Mouse (Mus musculus) forebrain, embryonic 12.5 days (tissue): ENCODE measurements around the gene Rcsd1. TPM values are rescaled to one million over a fixed set of nuclear protein-coding genes. Genes with fewer than 3 reads are reported as not detected.
A peak's percentile ranks its signal among the peaks of the same experiment; 100 is the strongest.

Experiments
- ATAC-seq: fragments of 200-750 bp; cut with Nextera tagmentation; 2 replicates; pipeline ENCODE4 v1.8.0; 2017; ENCODE audit warnings: moderate TSS enrichment; ENCODE audit not compliant: low FRiP score
- H3K27ac ChIP-seq: fragments of 300-500 bp; sonication (generic); 2 replicates; pipeline ENCODE4 v1.5.1; 2016; ENCODE audit warnings: mild to moderate bottlenecking
- H3K27me3 ChIP-seq: fragments of 300-500 bp; sonication (generic); 2 replicates; pipeline ENCODE4 v1.6.1; 2016; ENCODE audit warnings: mild to moderate bottlenecking
- H3K36me3 ChIP-seq: fragments of 300-500 bp; sonication (generic); replicated peaks from 2 replicates; pipeline ENCODE4 v1.6.1; 2016; ENCODE audit warnings: mild to moderate bottlenecking
- H3K4me1 ChIP-seq: fragments of 300-500 bp; sonication (generic); 2 replicates; pipeline ENCODE4 v1.6.1; 2016
- H3K4me2 ChIP-seq: fragments of 300-500 bp; sonication (generic); 2 replicates; pipeline ENCODE4 v1.6.1; 2016; ENCODE audit warnings: mild to moderate bottlenecking, moderate library complexity
- H3K4me3 ChIP-seq: fragments of 300-500 bp; sonication (generic); replicated peaks from 2 replicates; pipeline ENCODE4 v1.5.1; 2016; ENCODE audit warnings: mild to moderate bottlenecking
- H3K9ac ChIP-seq: fragments of 300-500 bp; sonication (generic); 2 replicates; pipeline ENCODE4 v1.6.1; 2016; ENCODE audit warnings: mild to moderate bottlenecking
- H3K9me3 ChIP-seq: fragments of 300-500 bp; sonication (generic); 2 replicates; pipeline ENCODE4 v1.6.1; 2016
- WGBS: fragments of 180-500 bp; shearing (Covaris S2); methylation state at CpG from one replicate; pipeline ENCODE4 v1.1.7; 2016; 5-methylcytosine and 5-hydroxymethylcytosine counted together
- polyA plus RNA-seq: library from polyadenylated mRNA; unstranded; fragments of >200 nt; fragmentation: Nextera tagmentation; extraction: Ambion mirVana; gene quantifications from 2 replicates; pipeline ENCODE4 v1.2.1, GENCODE M21; 2016

Rcsd1 gene
- polyA plus RNA-seq, 1 experiment from 2014 or later = 8.1 TPM

DNA sequence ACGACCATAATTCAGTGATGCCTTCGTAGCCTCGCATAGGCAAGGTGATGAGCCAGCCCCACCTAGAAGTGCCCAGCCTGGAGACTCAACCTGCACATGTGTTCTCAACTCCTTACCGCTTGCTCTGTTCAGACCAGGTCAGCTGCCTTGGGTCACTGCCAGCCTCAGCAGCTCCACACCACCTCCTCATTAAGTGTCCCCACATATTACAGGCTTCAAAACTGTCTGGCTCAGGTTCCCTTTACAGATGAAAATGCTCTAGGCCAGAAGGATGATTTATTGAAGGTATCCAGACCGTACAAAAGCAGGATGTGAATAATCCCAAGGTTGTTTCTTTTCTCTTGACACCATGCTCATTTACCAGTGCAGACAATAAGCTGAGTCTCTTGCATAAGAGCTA is 83.7 kb downstream of the Rcsd1 start:
- ATAC-seq = no peak
- Histone ChIP-seq H3K36me3 (peaks cover 12% of the 10 kb centered on the region), H3K4me1 (peaks cover 16% of the 10 kb centered on the region), H3K9ac (no peak overlapping the region), H3K27ac (no peak overlapping the region), H3K4me2 (no peak overlapping the region), H3K9me3 (no peaks in the 10 kb centered on the region), H3K4me3 (no peak overlapping the region), H3K27me3 (no peaks in the 10 kb centered on the region)
- 93% methylated on average over 5 of the region's 5 CpGs for WGBS

DNA sequence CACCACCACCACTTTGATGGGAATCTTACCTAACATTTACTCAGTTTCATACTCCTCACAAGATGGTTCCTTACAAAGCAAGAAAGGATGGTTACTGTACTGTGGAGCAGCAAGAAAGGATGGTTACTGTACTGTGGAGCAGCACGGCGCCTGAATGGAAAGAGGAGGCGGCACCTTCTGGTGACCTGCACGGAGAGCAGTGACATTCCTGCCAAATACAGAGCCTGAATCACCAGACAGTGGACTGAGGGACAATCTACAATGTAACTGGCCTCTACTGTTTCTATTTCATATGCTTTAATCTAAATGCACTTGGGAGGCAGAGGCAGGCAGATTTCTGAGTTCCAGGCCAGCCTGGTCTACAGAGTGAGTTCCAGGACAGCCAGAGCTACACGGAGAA is 84.5 kb downstream of the Rcsd1 start:
- H3K27ac ChIP-seq = no peak overlapping the region
- peaks cover 10% of the 10 kb centered on the region for H3K4me1 ChIP-seq
- no peak overlapping the region for H3K9ac ChIP-seq
- H3K9me3 ChIP-seq = no peaks in the 10 kb centered on the region
- 89% methylated on average over 5 of the region's 5 CpGs for WGBS
- H3K27me3 ChIP-seq = no peaks in the 10 kb centered on the region
- no peak overlapping the region for H3K4me3 ChIP-seq
- no peak overlapping the region for H3K4me2 ChIP-seq
- ATAC-seq = no peak
- H3K36me3 ChIP-seq = peaks cover 12% of the 10 kb centered on the region

DNA sequence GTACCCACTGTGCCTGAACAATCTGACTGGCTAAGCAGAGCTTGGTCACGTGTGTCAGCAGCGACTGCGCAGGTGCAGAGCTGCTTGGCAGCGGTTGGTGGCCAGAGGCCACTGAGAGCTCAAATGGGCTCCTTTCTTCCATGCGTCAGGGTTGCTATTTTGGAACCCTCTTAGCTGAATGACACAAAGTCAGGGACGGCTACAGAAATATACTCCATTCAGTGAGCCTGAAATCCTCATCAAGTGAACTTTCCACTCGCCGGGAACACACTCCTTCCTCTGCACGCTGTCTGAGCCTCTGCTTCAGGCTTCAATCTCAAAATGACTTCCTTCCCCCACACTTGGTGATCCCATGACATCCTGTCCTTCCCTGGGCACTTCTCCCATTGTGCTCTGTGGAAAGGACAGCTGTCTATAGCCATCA is 91.3 kb downstream of the Rcsd1 start:
- Histone ChIP-seq H3K9me3 (0 out of 2 replicates have a peak, but pooled peaks cover 3% of the 10 kb centered on the region), H3K27me3 (no peaks in the 10 kb centered on the region), H3K27ac (peak overlapping the region; percentile 43), H3K4me1 (peaks cover 21% of the 10 kb centered on the region), H3K36me3 (peaks cover 30% of the 10 kb centered on the region), H3K9ac (no peak overlapping the region), H3K4me3 (no peak overlapping the region), H3K4me2 (no peak overlapping the region)
- WGBS = 59% methylated on average over 9 of the region's 9 CpGs
- ATAC-seq = no peak

DNA sequence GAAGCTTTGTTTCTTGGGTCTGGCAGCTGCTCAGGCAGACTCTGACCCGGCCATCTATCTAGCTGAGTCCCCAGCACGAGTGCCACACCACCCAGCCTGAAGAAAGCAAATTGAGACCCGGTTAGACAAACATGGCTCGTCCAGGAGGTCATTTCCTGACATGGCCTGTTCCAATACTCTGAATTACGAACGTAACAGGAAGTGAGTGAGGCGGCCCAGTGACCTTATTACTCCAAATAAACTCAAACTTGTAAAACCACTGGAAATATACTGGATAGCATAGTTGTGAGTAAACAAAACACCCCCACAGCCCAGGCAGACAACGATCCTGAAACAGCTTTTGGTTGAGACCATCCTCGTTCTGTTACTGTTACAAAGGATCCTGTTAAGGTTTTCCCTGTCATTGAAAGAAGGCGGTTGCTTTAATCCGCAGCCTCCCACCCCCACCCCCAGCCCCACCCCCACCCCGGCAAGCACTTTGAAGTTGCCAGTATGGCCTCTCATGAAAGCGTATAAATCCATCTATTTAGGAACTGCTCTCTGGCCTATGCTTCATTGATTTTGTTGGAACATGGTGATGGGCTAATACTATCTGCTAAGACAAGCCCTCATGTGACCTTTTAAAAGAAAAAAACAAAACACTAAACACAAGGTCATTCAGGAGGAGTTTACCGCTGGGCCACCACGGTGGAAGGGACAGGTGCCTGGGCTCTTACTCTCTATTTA is 92.2 kb downstream of the Rcsd1 start:
- H3K9ac ChIP-seq = no peak overlapping the region
- WGBS = 22% methylated on average over 15 of the region's 15 CpGs
- 0 out of 2 replicates have a peak, but pooled peaks cover 3% of the 10 kb centered on the region for H3K9me3 ChIP-seq
- H3K27ac ChIP-seq = peak overlapping the region; percentile 46; the same call in 1 of the 2 replicates
- peaks cover 21% of the 10 kb centered on the region for H3K4me1 ChIP-seq
- H3K27me3 ChIP-seq = no peaks in the 10 kb centered on the region
- no peak for ATAC-seq
- no peak overlapping the region for H3K4me2 ChIP-seq
- no peak overlapping the region for H3K4me3 ChIP-seq
- peaks cover 25% of the 10 kb centered on the region for H3K36me3 ChIP-seq

DNA sequence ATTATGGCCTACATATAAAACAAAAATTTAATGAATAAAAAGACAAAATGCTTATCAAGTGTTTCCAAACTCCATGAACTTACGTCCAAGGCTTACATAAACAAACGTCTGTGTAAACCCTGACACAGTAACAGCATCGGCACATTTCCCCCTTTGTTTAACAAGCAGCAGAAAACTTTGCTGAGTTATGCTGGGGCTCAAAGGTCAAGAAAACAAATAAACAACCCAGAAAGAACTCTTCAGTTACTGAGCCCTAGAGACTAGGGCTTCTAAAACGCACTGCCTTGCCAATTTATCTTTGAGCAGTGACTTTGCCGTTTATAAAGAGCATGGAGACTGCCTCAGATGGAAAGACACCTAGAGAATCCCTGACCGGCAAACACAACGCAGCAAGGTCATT is 92.9 kb downstream of the Rcsd1 start:
- no peak overlapping the region for H3K4me2 ChIP-seq
- peaks cover 21% of the 10 kb centered on the region for H3K4me1 ChIP-seq
- 0 out of 2 replicates have a peak, but pooled peaks cover 3% of the 10 kb centered on the region for H3K9me3 ChIP-seq
- H3K9ac ChIP-seq = no peak overlapping the region
- 61% methylated on average over 7 of the region's 7 CpGs for WGBS
- ATAC-seq = no peak
- no peaks in the 10 kb centered on the region for H3K27me3 ChIP-seq
- H3K27ac ChIP-seq = peak overlapping the region; percentile 46; the same call in 1 of the 2 replicates
- no peak overlapping the region for H3K4me3 ChIP-seq
- peaks cover 23% of the 10 kb centered on the region for H3K36me3 ChIP-seq

DNA sequence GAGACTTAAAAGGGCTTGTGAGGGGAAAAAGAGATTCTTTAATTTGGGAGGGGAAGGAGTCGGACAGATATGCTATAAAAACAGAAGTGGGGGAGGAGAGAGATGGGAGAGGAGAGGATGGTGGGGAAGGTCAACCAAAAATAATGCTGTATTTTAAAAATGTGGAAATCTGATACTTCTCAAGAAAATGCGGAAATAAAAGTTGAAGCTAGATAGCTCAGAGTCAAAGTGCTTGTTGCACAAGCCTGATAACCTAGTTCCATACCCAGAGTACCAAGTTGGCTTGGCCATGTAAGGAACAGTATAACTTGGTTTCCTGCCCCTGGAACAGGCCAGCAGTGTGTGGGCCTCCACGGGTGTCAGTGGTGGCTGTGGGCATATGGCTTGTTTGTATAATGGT is 94.8 kb downstream of the Rcsd1 start:
- ATAC-seq = no peak
- Histone ChIP-seq H3K4me1 (peaks cover 36% of the 10 kb centered on the region), H3K9me3 (0 out of 2 replicates have a peak, but pooled peaks cover 3% of the 10 kb centered on the region), H3K4me3 (no peak overlapping the region), H3K4me2 (no peak overlapping the region), H3K27me3 (no peaks in the 10 kb centered on the region), H3K36me3 (peaks cover 23% of the 10 kb centered on the region), H3K9ac (no peak overlapping the region), H3K27ac (no peak overlapping the region)
- WGBS = 96% methylated on average over 3 of the region's 3 CpGs

DNA sequence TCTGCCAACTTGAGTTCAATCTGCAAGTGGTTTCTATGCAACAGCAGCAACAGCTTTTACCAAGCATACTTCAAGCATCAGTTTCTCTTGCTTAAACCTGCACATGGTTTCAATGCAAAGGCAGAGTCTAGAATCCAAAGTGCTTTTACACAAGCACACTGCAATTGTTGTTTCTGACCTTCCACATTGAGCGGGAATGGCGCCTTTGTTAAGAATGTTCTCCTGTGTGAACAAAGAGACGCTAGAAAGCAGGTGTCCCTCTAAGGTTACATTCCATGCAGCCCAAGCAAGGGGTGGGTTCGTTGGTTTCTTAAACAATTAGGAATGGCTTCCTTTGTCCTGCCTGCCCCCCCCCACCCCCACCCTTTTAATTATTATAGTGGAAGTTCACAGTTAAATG is 95.6 kb downstream of the Rcsd1 start:
- H3K4me3 ChIP-seq = no peak overlapping the region
- peaks cover 23% of the 10 kb centered on the region for H3K36me3 ChIP-seq
- peaks cover 40% of the 10 kb centered on the region for H3K4me1 ChIP-seq
- ATAC-seq = no peak
- H3K9me3 ChIP-seq = 0 out of 2 replicates have a peak, but pooled peaks cover 3% of the 10 kb centered on the region
- no peak overlapping the region for H3K27ac ChIP-seq
- 77% methylated on average over 4 of the region's 4 CpGs for WGBS
- no peaks in the 10 kb centered on the region for H3K27me3 ChIP-seq
- H3K4me2 ChIP-seq = no peak overlapping the region
- H3K9ac ChIP-seq = no peak overlapping the region

DNA sequence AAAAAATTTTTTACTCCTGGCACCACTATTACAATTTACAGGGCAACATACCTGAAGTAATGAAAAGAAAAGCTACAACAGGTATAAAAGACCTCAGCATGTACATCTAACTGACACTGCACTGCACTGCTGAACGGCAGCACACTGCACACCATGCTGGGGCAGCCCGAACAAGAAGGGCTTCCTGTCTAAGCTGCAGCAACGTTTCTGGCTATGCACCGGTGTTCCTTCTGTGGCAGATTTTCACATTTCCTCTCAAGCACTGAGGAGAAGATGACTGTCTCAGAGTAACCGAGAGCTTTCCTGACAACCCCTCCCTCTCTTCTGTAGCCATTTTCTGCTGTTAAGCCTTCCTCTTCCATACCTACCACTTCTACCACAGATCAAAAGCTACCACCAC is 96.8 kb downstream of the Rcsd1 start:
- no peak overlapping the region for H3K9ac ChIP-seq
- WGBS = 79% methylated on average over 5 of the region's 5 CpGs
- H3K4me2 ChIP-seq = no peak overlapping the region
- H3K36me3 ChIP-seq = peaks cover 28% of the 10 kb centered on the region
- 0 out of 2 replicates have a peak, but pooled peaks cover 3% of the 10 kb centered on the region for H3K9me3 ChIP-seq
- no peaks in the 10 kb centered on the region for H3K27me3 ChIP-seq
- peaks cover 30% of the 10 kb centered on the region for H3K4me1 ChIP-seq
- ATAC-seq = no peak
- no peak overlapping the region for H3K4me3 ChIP-seq
- H3K27ac ChIP-seq = no peak overlapping the region

DNA sequence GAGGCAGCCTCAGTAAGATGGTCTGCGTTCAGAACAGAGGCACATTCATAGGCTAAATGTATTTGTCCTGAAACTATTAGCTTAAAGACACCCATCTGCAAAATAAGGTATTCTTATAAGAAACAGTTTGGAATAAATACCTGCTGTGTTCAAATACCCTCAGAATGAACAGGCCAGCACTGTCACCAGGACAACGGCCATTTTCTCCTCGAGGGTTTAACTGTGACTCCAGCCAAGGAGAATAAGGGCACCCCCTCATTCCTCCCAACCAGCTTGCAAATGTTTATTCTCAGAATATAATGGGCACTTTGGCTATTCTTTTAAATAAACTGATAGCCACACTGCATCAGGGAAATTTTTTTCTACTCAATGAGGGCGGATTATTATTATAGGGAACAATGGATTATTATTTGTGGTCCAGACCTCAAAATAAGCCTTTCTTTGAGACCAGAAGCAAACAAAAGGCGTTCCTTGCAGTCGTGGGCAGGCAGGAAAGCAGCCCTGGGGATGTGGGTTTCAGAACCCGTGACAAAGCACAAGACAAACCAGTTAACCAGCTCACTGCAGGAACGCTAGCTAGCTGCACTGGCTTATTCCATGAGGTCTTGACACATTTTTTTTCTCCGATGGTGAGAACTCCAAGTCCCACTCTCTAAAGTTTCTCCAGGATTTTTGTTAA is 99.1 kb downstream of the Rcsd1 start:
- 0 out of 2 replicates have a peak, but pooled peaks cover 3% of the 10 kb centered on the region for H3K9me3 ChIP-seq
- H3K4me1 ChIP-seq = peaks cover 19% of the 10 kb centered on the region
- no peak overlapping the region; the same call in 1 of the 2 replicates for H3K4me2 ChIP-seq
- peak; percentile 64 for ATAC-seq
- 12% methylated on average over 9 of the region's 9 CpGs for WGBS
- no peak overlapping the region for H3K9ac ChIP-seq
- peak overlapping the region; percentile 79 for H3K27ac ChIP-seq
- H3K36me3 ChIP-seq = peaks cover 43% of the 10 kb centered on the region
- no peaks in the 10 kb centered on the region for H3K27me3 ChIP-seq
- no peak overlapping the region for H3K4me3 ChIP-seq

DNA sequence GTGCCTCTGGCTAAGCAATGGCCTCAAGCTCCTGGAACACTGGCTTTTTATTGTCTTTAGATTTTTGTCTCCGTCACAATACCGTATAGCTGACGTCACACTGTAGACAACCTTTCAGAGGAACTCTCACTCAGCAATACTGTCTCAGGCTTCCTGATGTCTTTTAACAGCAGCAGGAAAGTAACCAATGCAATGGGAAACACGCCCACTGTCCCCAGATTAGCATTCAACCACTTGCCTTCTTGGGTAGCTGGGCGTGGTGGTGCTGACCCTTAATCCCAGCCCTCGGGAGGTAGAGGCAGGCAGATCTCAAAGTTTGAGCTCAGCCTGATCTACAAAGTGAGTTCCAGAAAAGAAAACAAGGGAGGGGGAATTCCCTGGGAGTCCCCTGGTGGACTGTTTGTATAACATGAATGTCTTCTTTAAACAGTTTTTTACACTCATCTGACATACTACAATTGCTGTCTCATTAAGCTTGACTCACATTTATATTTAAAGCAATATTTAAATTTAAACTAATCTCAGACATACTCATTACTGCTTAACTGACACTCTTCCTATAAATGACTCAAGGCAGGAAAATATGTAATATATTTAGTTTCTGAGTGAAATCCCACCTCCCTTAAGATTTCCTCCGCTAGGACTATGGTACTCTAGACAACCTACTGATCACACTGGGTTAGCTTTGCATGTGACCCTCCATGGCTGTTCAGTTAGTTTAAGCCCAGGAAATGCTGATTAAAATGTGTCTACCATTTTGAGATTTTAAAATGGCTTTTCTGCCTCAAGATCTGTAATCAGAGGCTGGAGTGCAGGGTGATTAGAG is 99.8 kb downstream of the Rcsd1 start:
- no peaks in the 10 kb centered on the region for H3K27me3 ChIP-seq
- H3K4me2 ChIP-seq = no peak overlapping the region
- WGBS = 44% methylated on average over 7 of the region's 7 CpGs
- H3K9me3 ChIP-seq = no peaks in the 10 kb centered on the region
- H3K4me1 ChIP-seq = peaks cover 19% of the 10 kb centered on the region
- H3K27ac ChIP-seq = peak overlapping the region; percentile 79
- no peak overlapping the region for H3K4me3 ChIP-seq
- no peak overlapping the region for H3K9ac ChIP-seq
- peaks cover 43% of the 10 kb centered on the region for H3K36me3 ChIP-seq
- peak; percentile 34; the same call in 1 of the 2 replicates for ATAC-seq

DNA sequence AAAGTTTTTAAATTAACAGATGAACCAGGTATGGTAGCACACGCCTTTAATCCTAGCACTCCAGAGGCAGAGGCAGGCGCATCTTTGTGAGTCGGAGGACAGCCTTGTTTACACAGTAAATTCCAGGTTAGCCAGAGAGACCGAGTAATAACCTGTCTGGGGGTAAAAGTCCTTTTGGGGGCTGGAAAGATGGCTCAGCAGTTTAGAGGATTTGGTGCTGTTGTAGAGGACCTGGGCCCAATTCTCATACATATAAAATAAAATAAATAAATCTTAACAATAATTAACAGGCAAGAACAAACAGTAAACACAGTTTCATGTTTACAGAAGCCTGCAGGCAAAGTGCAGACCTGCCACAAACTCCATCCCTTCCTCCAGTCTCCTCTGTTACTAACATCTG is 100.7 kb downstream of the Rcsd1 start:
- Histone ChIP-seq H3K4me1 (peaks cover 19% of the 10 kb centered on the region), H3K36me3 (peaks cover 45% of the 10 kb centered on the region), H3K9ac (no peak overlapping the region), H3K27me3 (no peaks in the 10 kb centered on the region), H3K4me2 (no peak overlapping the region), H3K9me3 (no peaks in the 10 kb centered on the region), H3K4me3 (no peak overlapping the region), H3K27ac (no peak overlapping the region)
- ATAC-seq = no peak
- WGBS = 89% methylated on average over 4 of the region's 4 CpGs

DNA sequence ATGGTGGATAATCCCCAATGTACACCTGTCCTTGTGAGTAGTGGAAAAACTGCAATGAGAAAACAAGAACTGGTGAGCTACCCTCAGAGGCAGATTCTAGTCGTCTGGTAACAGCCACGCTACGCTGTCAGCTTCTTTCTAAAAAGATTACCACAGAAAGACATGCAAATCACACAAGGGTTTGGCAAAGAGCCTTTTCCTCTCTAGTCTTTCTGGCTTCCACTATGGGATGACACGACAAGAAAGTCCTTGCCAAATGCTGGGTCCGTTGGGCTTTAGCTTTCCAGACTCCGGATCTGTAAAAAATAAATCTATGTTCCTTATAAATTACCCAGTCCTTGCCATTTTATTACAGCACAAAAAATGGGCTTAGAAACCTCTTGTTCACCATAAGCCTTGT is 103.8 kb downstream of the Rcsd1 start:
- ATAC-seq = no peak
- Histone ChIP-seq H3K4me1 (peaks cover 13% of the 10 kb centered on the region), H3K4me3 (no peak overlapping the region), H3K9ac (no peak overlapping the region), H3K4me2 (no peak overlapping the region), H3K27me3 (no peaks in the 10 kb centered on the region), H3K36me3 (peaks cover 65% of the 10 kb centered on the region), H3K27ac (no peak overlapping the region), H3K9me3 (no peaks in the 10 kb centered on the region)
- WGBS = 95% methylated on average over 6 of the region's 6 CpGs
